Mouse (Mus musculus): Measurements from ENCODE around the gene Cckar. TPM values are rescaled to one million over a fixed set of nuclear protein-coding genes. Genes with fewer than 3 reads are reported as not detected.

The Cckar gene
- 0.22 and 0.23 TPM in 2 replicates for polyA plus RNA-seq (2012; rRNA removed)

DNA sequence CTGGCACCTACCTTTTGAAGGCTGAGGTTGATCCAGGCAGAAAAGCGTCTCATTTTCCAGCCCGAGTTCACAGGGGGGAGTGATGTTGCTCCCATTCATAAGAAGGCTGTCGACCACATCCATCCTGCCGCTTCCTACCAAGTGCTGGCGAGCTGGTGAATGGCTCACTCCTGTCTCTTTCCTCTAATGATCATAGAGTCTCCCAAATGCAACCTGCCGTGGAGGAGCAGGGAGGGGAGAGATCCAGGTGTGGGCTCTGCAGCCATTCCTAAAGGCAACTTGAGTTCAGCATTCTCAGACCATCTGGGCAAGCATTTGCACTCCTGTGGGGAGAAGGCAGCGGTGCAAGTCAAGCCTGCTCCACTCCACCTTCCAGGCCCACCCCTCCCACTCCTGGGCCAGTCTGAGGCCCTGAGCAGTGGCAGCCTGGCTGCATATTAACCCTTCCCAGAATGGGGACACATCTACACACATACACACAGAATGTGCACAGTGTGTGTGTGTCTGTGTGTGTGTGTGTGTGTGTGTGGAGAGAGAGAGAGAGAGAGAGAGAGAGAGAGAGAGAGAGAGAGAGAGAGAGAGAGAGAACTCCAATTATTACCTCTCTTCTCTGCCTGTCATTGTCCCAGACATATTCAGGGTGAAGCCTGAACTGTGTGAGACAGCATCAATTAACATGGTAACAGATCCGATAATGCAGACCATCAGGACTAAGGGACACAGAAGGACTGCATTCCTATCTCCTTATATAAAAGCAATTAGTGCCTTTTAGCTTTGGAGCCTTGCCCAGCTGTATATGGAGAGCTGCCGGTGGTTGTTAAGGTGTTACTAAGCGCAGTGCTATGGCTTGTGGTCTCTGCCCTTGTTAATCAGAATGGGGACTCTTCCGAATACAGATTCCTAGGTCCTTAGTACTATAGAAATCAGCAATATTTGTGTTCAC is at the start of gene Cckar:
TSS of gene Cckar (minus strand) at position 471 of the 943 bp plus-strand sequence.

Other genes with a start within 250 kb of the Cckar start
- 19.6 and 20.4 TPM in 2 replicates for gene Rbpj, start 241.6 kb downstream of the Cckar start, polyA plus RNA-seq (2012; rRNA removed)
- gene Tbc1d19, start 101.9 kb upstream of the Cckar start, polyA plus RNA-seq (2012; rRNA removed), result 9.2 and 10.1 TPM in 2 replicates